In genomic region chr12:25702176-25703022, GRCm38 (mm10) we compare ENCODE assay signal across 8 mouse cellular contexts.
DNase-seq lines count a peak whose midpoint lies in the region; ATAC-seq and TF ChIP-seq lines count a peak whose summit lies in the region.

No protein-coding gene starts in this region.

- ATAC-seq in CD4-positive, CD25-positive, alpha-beta regulatory T cell, adult 4 months: no peak
- peak; percentile 73; the same call in 1 of the 2 replicates for ATAC-seq in hindbrain, embryonic 13.5 days (ENCODE audit: low FRiP score)
- no peak for ATAC-seq in midbrain, postnatal 0 days (ENCODE audit: low FRiP score)
- ATAC-seq in activated CD4-positive, CD25-positive, alpha-beta regulatory T cell, adult 4 months: no peak

- peak; percentile 6 for DNase-seq in CD4-positive, CD25-positive, alpha-beta regulatory T cell, adult 2 months (ENCODE audit: low read depth, low spot score)
- peak; percentile 70 for DNase-seq in brain, embryonic 14.5 days (ENCODE audit: low read depth)
- no peak for DNase-seq in midbrain, postnatal 0 days (ENCODE audit: low spot score)
- DNase-seq in cerebellum, adult 11 months: no peak
- no peak for DNase-seq in lung, postnatal 25 days (ENCODE audit: low spot score)

- peak overlapping the region; percentile 50 for H3K4me2 ChIP-seq in hindbrain, embryonic 13.5 days
- peak overlapping the region; percentile 29 for H3K4me2 ChIP-seq in midbrain, postnatal 0 days (ENCODE audit: low read depth, low read length, poor library complexity, severe bottlenecking)

- H3K4me1 ChIP-seq in hindbrain, embryonic 13.5 days (replicated peaks): peaks cover 11% of the 10 kb centered on the region
- no peaks in the 10 kb centered on the region; the same call in 1 of the 2 replicates for H3K4me1 ChIP-seq in midbrain, postnatal 0 days (ENCODE audit: insufficient read depth, low read length)

- peak overlapping the region; percentile 55 for H3K9ac ChIP-seq in hindbrain, embryonic 13.5 days
- H3K9ac ChIP-seq in midbrain, postnatal 0 days (replicated peaks; ENCODE audit: low read length, poor library complexity, severe bottlenecking): no peak overlapping the region; the same call in 1 of the 2 replicates

- H3K27me3 ChIP-seq in hindbrain, embryonic 13.5 days: no peaks in the 10 kb centered on the region
- no peaks in the 10 kb centered on the region for H3K27me3 ChIP-seq in midbrain, postnatal 0 days (ENCODE audit: insufficient read depth, low read length)

- no peaks in the 10 kb centered on the region for H3K36me3 ChIP-seq in hindbrain, embryonic 13.5 days
- no peaks in the 10 kb centered on the region for H3K36me3 ChIP-seq in midbrain, postnatal 0 days (ENCODE audit: insufficient read depth, low read length)

- peak overlapping the region; percentile 23 for H3K4me3 ChIP-seq in hindbrain, embryonic 13.5 days
- H3K4me3 ChIP-seq in midbrain, postnatal 0 days (ENCODE audit: low read depth, low read length): no peak overlapping the region

- H3K9me3 ChIP-seq in hindbrain, embryonic 13.5 days: no peaks in the 10 kb centered on the region
- no peaks in the 10 kb centered on the region for H3K9me3 ChIP-seq in midbrain, postnatal 0 days (ENCODE audit: low read length)

- no peak for TF ChIP-seq POLR2A in brain, embryonic 14.5 days (IDR thresholded peaks at IDR 0.05; ENCODE audit: borderline replicate concordance, extremely low read depth, insufficient read depth, insufficient read length, poor library complexity, severe bottlenecking)

- peak overlapping the region; percentile 53 for H3K27ac ChIP-seq in hindbrain, embryonic 13.5 days
- H3K27ac ChIP-seq in midbrain, postnatal 0 days (ENCODE audit: low read depth, low read length): no peak overlapping the region

- WGBS in hindbrain, embryonic 13.5 days: 9% methylated on average over 21 of the region's 21 CpGs
- WGBS in midbrain, postnatal 0 days: 9% methylated on average over 21 of the region's 21 CpGs

- TF ChIP-seq CTCF in brain, embryonic 14.5 days (IDR thresholded peaks at IDR 0.05; ENCODE audit: borderline replicate concordance, extremely low read depth, insufficient read depth, insufficient read length): no peak
- TF ChIP-seq CTCF in midbrain, postnatal 0 days (IDR thresholded peaks at IDR 0.05): no peak

Comparison
In these comparisons a context has a peak if more than half of its experiments do, and no peak if none do; other contexts are left out.
1. DNase-seq: peak in CD4-positive, CD25-positive, alpha-beta regulatory T cell, adult 2 months (single experiment) and brain, embryonic 14.5 days (single experiment); none in midbrain, postnatal 0 days (single experiment), cerebellum, adult 11 months (single experiment) and lung, postnatal 25 days (single experiment).